Mouse (Mus musculus): Measurements from ENCODE around the gene Alg11.

Alg11 gene

DNA sequence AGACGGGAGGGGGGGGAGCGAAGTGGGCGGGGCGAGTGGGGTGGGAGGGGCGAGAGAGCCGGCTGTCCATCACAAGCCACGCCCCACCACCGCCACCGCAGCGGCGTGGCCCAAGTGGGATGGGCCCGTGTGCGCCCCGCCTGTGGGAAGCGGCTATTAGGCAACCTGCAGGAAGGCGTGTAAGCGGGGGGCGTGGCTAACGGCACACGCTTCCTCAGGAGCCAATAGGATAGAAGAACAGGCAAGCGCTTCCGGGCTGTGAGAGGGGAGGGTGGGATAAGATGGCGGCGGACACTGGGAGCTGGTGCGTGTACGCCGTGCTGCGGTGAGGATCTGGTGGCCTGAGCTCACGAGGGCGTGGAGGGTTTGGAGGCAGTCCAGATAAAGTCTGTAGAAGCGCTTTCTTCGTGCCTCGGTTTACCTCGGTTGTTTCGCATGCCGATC lies at the start of gene Alg11:
Alg11 (plus strand) TSS at position 276 of the 444 bp plus-strand sequence.
- DNase-seq (ENCODE audit: inconsistent age in 2 of 2, low spot score in 1 of 2) = peak; percentile 98

DNA sequence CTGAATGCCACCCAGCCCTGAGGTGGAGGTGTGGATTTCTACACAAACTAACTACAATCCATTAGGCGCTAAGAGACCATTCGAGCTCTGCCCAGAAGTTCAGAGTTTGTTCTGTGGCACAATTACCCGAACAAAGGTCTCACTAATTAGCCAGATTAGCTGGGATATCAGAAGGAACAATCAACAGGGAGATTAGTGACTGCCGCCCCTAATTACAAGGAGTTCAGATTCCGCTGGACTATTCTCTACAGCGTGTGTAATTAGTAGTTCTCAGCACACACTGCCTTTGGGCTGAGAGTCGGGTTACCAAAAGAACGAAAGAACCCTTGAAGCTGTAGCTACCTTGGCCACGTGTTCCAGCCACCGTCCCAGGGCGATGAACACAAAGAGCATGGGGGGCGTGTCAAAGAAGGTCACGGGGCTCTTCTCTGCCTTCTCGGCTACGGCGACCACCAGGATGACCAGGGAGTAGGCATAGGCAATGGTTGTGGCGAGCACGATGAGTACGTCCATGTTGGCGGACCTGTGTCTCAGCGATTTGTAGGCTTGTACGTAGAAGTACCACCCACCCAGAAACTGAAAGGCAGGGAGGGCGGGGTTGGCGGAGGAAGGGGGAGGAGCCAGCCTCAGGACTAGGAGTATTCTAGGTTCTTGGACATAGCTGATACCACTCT lies 47.4 kb upstream of the Alg11 start:
- DNase-seq (ENCODE audit: inconsistent age in 2 of 2, low spot score in 1 of 2) = no peak

- DNase-seq (ENCODE audit: inconsistent age in 2 of 2, low spot score in 1 of 2) = no peak
Measured at GRCm38 (mm10) chr8:22017731-22018130, 42.8 kb upstream of the Alg11 start.

GRCm38 (mm10) chr8:22019498-22019897 lies 41.0 kb upstream of the Alg11 start:
- DNase-seq (ENCODE audit: inconsistent age in 2 of 2, low spot score in 1 of 2) = no peak

GRCm38 (mm10) chr8:22022244-22022643 lies 38.3 kb upstream of the Alg11 start:
- DNase-seq (ENCODE audit: inconsistent age in 2 of 2, low spot score in 1 of 2) = no peak

DNA sequence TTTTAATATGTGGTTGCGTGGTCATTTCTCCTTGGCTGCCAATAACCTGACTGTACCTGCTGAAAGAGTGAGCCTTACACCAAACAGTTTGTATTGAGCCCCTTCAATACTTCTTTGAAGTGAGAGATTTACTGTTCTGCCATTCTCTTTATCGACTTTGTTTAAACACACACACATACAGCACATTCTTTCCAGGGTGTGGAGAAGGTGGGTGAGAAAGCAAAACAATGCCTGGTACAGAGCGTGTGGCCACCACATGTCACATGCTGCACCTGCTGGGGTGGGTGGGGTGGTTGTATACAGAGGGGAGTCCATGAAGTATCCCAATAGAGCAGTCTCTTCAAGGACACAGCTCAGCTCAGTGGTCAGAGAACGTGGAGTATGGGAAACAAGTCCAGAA lies 35.3 kb upstream of the Alg11 start:
- DNase-seq (ENCODE audit: inconsistent age in 2 of 2, low spot score in 1 of 2) = no peak

DNA sequence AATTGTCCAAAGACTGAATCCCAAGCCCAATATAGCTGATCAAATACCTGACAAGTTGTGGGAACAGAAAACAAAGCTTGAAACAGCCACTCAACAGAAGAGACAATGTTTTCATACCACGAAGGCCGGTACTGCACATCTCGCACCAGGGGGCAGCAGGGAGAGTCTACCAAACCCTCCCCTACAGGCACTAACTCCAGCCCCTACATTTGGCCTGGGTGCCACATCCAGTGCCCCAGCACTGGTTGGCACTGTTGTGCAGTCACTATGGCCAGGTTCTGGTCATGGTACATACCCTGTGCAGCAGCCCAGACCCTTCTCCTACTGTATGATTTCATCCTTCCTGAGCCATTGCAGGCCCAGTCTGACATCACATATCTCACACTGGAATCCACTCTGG lies 31.5 kb upstream of the Alg11 start:
- DNase-seq (ENCODE audit: inconsistent age in 2 of 2, low spot score in 1 of 2) = no peak

DNA sequence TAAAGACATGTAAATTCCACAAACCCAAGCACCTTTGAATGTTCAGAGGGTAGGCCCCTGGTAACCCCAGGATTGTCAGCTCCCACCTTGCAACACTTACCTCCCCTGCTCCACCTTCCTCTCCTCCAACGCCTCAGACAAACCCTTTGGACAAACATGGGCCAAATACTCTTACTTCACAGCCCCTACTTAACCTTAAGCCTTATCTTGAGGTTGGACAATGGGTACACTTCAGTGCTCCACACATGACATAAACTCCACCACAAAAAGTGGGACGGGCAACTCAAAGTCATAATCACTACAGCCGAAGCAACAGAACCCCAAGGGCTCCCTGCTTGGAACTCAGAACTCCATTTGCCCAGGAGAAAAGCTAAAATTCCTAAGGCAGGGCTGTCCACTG lies 29.5 kb upstream of the Alg11 start:
- no peak for DNase-seq (ENCODE audit: inconsistent age in 2 of 2, low spot score in 1 of 2)

GRCm38 (mm10) chr8:22036137-22036536 lies 24.4 kb upstream of the Alg11 start:
- DNase-seq (ENCODE audit: inconsistent age in 2 of 2, low spot score in 1 of 2) = no peak

DNA sequence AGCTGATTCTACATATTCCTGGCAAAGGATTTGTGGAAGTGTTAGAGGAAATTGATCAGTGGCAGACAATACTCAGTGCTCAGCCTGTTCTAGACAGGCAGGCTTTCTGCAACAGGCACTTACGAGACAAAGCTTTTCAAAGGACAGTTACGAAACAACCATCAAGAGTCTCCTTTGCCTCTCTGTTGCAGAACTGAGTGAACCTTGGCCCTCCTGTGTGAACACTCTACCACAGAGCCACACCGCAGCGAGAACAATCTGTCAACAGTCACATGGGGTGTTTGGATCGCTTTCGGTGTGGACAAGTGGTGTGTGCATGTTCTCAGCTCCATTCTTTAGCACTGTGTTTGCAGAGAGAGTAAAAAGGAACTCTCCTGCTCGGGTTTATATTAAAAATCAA lies 23.5 kb upstream of the Alg11 start:
- no peak for DNase-seq (ENCODE audit: inconsistent age in 2 of 2, low spot score in 1 of 2)

DNA sequence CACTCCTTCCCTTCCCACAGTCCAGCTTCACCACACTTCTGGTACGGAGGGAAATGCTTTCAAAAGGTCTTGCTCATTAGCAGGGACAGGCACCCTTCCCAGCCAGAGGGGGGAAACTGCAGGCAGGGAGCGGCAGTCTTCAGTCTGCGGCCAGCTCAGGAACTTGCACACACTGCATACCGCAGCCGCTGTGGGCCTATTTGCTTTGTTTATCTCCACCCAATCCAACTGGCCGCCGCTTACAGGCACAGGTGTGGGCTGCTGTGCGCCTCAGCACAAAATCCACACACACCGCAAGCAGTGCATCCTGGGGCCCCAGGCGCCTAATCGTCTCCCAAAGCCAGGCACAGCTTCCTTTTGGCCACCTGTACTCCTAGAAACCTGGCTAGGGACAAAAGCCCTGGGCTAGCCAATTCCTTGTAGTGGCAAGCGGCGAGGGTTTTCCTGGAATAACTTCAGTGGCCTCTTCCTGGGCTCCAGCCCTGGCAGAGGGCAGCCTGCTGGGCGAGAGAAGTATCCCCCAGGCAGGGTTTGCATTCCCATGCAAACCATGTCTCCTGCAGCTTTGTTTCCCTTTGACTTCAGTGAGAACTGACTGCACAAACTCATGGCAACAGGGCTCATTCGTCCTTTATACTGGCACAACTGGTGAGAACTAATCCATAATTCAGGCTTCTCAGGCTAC lies 20.9 kb upstream of the Alg11 start:
- DNase-seq (ENCODE audit: inconsistent age in 2 of 2, low spot score in 1 of 2) = no peak

GRCm38 (mm10) chr8:22040153-22040509 lies 20.4 kb upstream of the Alg11 start:
- no peak for DNase-seq (ENCODE audit: inconsistent age in 2 of 2, low spot score in 1 of 2)

- no peak for DNase-seq (ENCODE audit: inconsistent age in 2 of 2, low spot score in 1 of 2)
Measured at GRCm38 (mm10) chr8:22042515-22042914, 18.0 kb upstream of the Alg11 start.

DNA sequence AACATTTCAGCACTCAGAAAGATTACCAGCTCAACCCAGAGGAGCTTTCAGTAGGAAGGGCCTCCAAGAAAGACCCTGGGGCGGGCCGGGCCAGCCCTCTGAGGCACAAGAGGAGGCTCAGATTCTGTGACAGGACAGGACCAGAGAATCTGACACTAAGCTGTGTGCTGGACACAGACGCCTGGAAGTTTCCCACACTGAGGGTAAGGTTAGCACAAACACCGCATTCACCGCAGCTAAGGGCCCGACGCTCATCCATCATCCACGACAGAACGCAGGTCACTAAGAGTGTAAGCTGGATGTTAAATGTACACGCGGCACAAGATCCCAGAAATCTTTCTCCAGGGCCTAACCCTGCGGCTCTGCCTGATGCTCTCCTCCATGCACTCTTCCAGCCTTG lies 16.8 kb upstream of the Alg11 start:
- DNase-seq (ENCODE audit: inconsistent age in 2 of 2, low spot score in 1 of 2) = no peak

- DNase-seq (ENCODE audit: inconsistent age in 2 of 2, low spot score in 1 of 2) = peak; percentile 31 to 75
Measured at GRCm38 (mm10) chr8:22047699-22048464, 12.6 kb upstream of the Alg11 start.

DNA sequence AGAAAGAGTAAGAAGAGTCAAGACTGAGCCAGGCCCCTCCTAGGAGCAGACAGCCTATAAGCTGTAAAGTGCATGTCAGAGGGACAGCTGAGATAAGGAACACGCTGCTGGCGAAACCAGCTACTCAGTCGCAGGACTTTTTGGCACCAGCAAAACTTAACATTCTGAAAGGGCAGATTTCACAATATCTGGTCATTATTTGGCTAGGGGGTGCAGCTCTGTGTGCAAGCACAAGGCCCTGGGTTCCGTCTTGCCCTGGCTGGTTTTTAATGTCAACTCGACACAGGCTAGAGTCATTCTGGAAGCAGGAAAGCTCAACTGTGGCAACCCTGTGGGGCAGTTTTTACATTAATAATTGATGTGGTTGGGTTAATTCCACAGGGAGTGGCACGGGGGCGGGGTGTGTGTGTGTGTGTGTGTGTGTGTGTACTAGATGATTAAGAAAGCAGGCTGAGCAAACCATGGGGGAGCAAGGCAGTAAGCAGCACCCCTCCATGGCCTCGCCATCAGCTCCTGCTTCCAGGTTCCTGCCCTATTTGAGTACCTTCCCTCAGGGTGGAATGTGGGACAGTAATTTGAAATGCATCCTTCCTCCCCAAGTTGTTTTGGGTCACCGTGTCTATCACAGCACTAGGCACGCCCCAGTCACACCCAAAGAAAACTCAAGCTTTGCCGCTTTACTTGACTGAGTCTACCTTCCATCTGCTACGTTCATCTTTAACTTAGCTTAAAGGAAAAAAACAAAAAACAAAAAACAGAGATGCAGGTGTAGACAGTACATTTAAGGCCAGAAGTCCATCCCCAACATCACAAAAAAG lies 5.6 kb upstream of the Alg11 start:
- DNase-seq (ENCODE audit: inconsistent age in 2 of 2, low spot score in 1 of 2) = peak; percentile 39 to 76

- no peak for DNase-seq (ENCODE audit: inconsistent age in 2 of 2, low spot score in 1 of 2)
Measured at GRCm38 (mm10) chr8:22055492-22055877, 5.0 kb upstream of the Alg11 start.

DNA sequence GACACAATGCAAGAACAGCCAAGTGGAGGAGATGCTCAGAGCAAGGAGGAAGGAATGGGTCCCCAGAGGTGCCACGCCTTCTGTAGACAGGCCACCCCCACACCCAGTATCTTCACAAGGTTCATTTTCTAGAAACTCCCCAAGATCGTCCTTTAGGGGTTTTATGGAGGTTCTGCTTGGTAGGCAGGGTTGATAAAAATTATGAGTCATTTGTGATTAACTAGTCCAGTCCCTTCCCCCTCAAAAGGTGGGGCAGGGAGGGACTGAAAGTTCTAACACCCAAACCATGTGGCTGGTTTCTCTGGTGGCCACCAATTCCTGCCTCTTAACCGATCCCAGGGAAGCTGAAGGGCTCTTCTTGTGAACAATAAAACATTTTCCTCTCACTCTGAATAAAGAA lies 3.7 kb upstream of the Alg11 start:
- DNase-seq (ENCODE audit: inconsistent age in 2 of 2, low spot score in 1 of 2) = no peak

DNA sequence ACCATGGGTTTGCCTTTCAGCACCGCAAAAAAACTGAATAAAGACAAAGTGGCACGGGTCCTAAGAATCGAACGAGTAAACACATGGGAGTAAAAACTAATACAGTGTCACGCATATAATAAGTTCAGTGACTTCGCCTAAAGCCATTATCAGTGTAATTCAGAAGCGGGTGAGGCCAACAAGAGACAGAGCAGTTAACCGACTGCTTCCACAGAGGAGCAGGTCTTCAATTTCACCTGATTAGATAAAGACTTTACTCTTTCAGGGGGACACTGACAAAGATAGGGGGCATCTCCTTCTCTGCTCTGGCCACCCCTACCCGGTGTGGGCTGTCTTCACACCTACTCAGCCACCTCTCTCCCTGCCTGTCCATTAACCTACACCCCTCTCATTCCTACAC lies 2.2 kb upstream of the Alg11 start:
- no peak for DNase-seq (ENCODE audit: inconsistent age in 2 of 2, low spot score in 1 of 2)

- DNase-seq (ENCODE audit: inconsistent age in 2 of 2, low spot score in 1 of 2) = no peak
Measured at GRCm38 (mm10) chr8:22059153-22059738, 1.3 kb upstream of the Alg11 start.
